Mouse (Mus musculus) olfactory bulb, adult 2 months (tissue): ENCODE data around the gene H2-Oa.

Source experiments
- CTCF ChIP-seq: fragments of 200-500 bp; IDR thresholded peaks from 2 replicates; pipeline ENCODE4 v1.5.1; 2012; ENCODE audit warnings: low read depth, mild to moderate bottlenecking, low read length, moderate library complexity; ENCODE audit not compliant: insufficient read depth
- POLR2A ChIP-seq: fragments of 200-500 bp; IDR thresholded peaks from 2 replicates; pipeline ENCODE4 v1.6.1; 2012; ENCODE audit warnings: mild to moderate bottlenecking, low read depth, low read length, moderate library complexity; ENCODE audit not compliant: insufficient read depth

DNA sequence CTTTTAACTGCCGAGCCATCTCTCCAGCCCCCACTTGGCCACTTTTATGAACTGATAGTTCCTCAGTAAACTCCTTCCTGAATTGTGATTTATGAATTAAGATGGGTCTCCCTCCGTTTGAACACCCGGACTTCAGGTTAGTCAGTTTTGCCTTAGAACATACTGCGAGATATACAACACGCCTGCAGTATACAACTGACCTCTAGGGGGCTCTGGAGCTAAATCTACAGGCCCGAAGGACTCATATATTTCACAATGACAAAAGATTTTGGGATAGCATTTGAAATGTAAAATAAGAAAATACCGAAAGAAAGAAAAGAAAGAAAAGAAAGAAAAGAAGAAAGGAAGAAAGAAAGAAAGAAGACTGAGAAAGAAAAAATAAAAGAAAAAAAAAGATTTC is 16.9 kb upstream of the H2-Oa start:
- no peak for TF ChIP-seq POLR2A
- TF ChIP-seq CTCF, result no peak
